Mouse (Mus musculus) heart, embryonic 14.5 days (tissue): Measurements from ENCODE around the gene Hrh2. TPM values are rescaled to one million over a fixed set of nuclear protein-coding genes. Genes with fewer than 3 reads are reported as not detected.

Experiments
- ATAC-seq: fragments of 200-750 bp; cut with Nextera tagmentation; 2 replicates; pipeline ENCODE4 v1.8.0; 2017; ENCODE audit warnings: low read depth, moderate TSS enrichment; ENCODE audit not compliant: insufficient number of reproducible peaks, insufficient read depth, low FRiP score
- H3K27ac ChIP-seq, 2 experiments: fragments of 200-500 bp in 1 of 2; fragments of 300-500 bp in 1 of 2; sonication (generic) in 1 of 2; replicated peaks in 1 of 2; 2 replicates each; pipeline ENCODE4 v1.5.1; 2012 to 2014; ENCODE audit warnings: low read depth in 2 of 2, low read length in 2 of 2, control low read depth in 1 of 2, mild to moderate bottlenecking in 1 of 2, mixed read lengths in 1 of 2; ENCODE audit not compliant: control insufficient read depth in 1 of 2, insufficient read depth in 1 of 2
- H3K27me3 ChIP-seq: fragments of 300-500 bp; sonication (generic); 2 replicates; pipeline ENCODE4 v1.6.1; 2014; ENCODE audit warnings: mild to moderate bottlenecking, low read length, control low read depth; ENCODE audit not compliant: control insufficient read depth, insufficient read depth
- H3K36me3 ChIP-seq: fragments of 300-500 bp; sonication (generic); 2 replicates; pipeline ENCODE4 v1.6.1; 2014; ENCODE audit warnings: mild to moderate bottlenecking, control low read depth, low read length, mixed read lengths; ENCODE audit not compliant: control insufficient read depth, insufficient read depth
- H3K4me1 ChIP-seq, 2 experiments: fragments of 200-500 bp in 1 of 2; fragments of 300-500 bp in 1 of 2; sonication (generic) in 1 of 2; 2 replicates each; pipeline ENCODE4 v1.6.1; 2012 to 2014; ENCODE audit warnings: low read length in 2 of 2, control low read depth in 1 of 2, mixed read lengths in 1 of 2; ENCODE audit not compliant: control insufficient read depth in 2 of 2, insufficient read depth in 2 of 2
- H3K4me2 ChIP-seq: fragments of 300-500 bp; sonication (generic); 2 replicates; pipeline ENCODE4 v1.6.1; 2014; ENCODE audit warnings: mild to moderate bottlenecking, low read length
- H3K4me3 ChIP-seq, 2 experiments: fragments of 200-500 bp in 1 of 2; fragments of 300-500 bp in 1 of 2; sonication (generic) in 1 of 2; 2 replicates each; pipeline ENCODE4 v1.5.1; 2012 to 2014; ENCODE audit warnings: low read length in 2 of 2, mild to moderate bottlenecking in 2 of 2, control low read depth in 1 of 2, low read depth in 1 of 2, moderate library complexity in 1 of 2; ENCODE audit not compliant: control insufficient read depth in 1 of 2, insufficient read depth in 1 of 2
- H3K9ac ChIP-seq: fragments of 300-500 bp; sonication (generic); 2 replicates; pipeline ENCODE4 v1.6.1; 2014; ENCODE audit warnings: mild to moderate bottlenecking, low read length
- H3K9me3 ChIP-seq: fragments of 300-500 bp; sonication (generic); 2 replicates; pipeline ENCODE4 v1.6.1; 2016; ENCODE audit warnings: low read length, control low read depth; ENCODE audit not compliant: control insufficient read depth
- WGBS: fragments of 180-500 bp; shearing (Covaris S2); extraction: QIAGEN DNeasy Blood & Tissue Kit; methylation state at CpG from one replicate; pipeline ENCODE4 v1.1.7; 2014; 5-methylcytosine and 5-hydroxymethylcytosine counted together
- polyA plus RNA-seq: library from polyadenylated mRNA; unstranded; fragments of >200 nt; fragmentation: Nextera tagmentation; extraction: Ambion mirVana; gene quantifications from 2 replicates; pipeline ENCODE4 v1.2.1, GENCODE M21; 2014

The Hrh2 gene
- polyA plus RNA-seq, 1 experiment from 2014 or later = 0.07 TPM

DNA sequence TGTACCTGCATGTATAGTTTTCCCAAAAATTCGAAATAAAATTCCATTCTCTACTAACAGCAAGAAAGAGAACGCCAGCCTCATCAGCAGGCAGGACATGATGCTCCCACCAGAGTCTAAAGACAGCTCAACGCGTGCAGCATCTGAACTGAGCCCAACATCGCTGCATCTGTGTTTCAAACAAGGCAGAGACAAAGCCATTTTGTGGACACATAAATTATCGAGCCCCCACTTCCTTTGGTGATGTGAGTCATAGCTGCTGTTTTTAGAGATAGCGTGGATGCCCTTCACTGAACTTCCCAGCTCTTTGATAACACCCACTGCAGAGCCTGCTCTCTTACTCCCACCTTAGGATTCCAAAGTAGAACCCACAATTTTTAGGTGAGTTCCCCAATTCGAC lies 16.5 kb upstream of the Hrh2 start:
- no peak overlapping the region for H3K9ac ChIP-seq

DNA sequence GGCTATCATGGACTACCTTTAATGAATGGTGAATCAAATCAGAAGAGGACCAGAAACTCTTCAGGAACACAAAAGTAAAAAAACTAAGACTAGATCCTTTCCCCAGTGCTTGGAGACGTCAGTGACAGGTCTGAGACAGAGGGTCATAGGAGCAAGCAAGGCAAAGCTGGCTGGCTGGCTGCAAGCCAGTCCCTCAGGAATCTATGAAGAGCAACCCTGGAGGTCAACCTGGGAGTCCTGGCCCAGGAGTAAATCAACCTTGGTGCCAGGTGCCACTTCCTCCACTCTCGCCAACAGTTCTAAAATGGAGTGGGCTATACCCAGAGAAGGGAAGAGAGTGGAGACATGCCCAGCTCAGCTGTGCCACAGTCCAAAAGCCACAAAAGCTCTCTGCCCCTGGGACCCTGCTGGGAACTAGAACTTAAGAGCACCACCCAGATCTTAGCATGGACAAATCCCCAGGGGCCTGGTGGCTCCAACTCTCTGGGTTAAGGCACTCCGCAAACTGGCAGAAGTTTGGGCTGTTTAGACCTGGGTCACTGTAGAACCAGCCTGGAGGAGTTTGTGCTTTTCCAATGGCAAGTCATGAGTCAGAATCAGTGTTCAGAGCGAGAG lies 15.4 kb upstream of the Hrh2 start:
- Histone ChIP-seq H3K27ac (no peak overlapping the region), H3K36me3 (no peaks in the 10 kb centered on the region), H3K4me1 (peaks cover 4 to 7% of the 10 kb centered on the region in 2 experiments; a peak in 3 of 4 replicates), H3K27me3 (no peaks in the 10 kb centered on the region), H3K9me3 (peaks cover 6% of the 10 kb centered on the region; the same call in 1 of the 2 replicates), H3K4me3 (no peak overlapping the region), H3K9ac (no peak overlapping the region), H3K4me2 (no peak overlapping the region)
- no peak for ATAC-seq
- 66% methylated on average over 4 of the region's 4 CpGs for WGBS

More for the DNA sequence above, 16.5 kb upstream of the Hrh2 start:
- Histone ChIP-seq H3K36me3 (no peaks in the 10 kb centered on the region), H3K4me3 (no peak overlapping the region), H3K9me3 (peaks cover 6% of the 10 kb centered on the region; the same call in 1 of the 2 replicates), H3K27me3 (no peaks in the 10 kb centered on the region), H3K27ac (no peak overlapping the region), H3K4me1 (peaks cover 4 to 7% of the 10 kb centered on the region in 2 experiments; a peak in 3 of 4 replicates), H3K4me2 (no peak overlapping the region)
- 58% methylated on average over 8 of the region's 8 CpGs for WGBS
- no peak for ATAC-seq

DNA sequence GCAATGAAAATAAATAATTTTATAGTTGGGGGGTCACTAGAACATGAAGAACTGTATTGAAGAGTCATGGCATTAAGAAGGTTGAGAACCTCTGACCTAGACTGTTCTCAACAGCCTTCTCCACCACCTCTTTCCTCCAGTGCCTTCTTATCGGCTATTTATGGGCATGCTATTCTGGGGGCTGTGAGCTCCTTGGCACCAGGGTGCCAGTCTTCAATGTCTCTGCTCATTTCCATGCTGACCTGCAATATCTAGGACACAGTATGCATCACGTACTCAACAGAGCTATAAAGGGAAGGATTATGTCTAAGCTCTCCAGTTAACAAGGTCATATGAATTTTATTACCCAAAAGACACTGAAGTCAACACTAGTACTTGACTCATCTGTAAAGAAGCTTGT lies 14.6 kb upstream of the Hrh2 start:
- Histone ChIP-seq H3K4me3 (no peak overlapping the region), H3K4me1 (peaks cover 4 to 7% of the 10 kb centered on the region in 2 experiments; a peak in 3 of 4 replicates), H3K9me3 (peaks cover 6% of the 10 kb centered on the region; the same call in 1 of the 2 replicates), H3K4me2 (no peak overlapping the region), H3K9ac (no peak overlapping the region), H3K27ac (no peak overlapping the region), H3K36me3 (no peaks in the 10 kb centered on the region), H3K27me3 (no peaks in the 10 kb centered on the region)
- no peak for ATAC-seq
- WGBS = 66% methylated on average over 2 of the region's 2 CpGs

DNA sequence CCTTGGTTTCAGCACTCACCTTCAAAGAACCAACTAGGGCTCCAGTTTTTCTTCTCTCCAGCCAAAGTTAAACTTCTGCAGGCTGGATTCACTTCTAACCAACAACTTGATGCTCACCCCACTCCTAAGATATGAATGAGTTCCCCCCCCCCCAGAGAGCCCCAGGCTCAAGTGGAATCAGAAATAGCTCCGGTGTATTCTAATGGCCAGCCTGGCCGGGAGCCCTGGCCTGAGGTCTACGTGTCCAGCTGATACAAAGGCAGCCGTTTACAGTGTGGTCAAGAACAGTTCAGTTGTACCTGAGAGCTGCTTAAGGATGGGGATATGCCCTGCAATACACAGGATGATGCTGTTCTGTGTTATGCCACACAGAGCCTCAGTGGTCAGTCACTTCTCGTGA lies 13.3 kb upstream of the Hrh2 start:
- 34% methylated on average over 5 of the region's 5 CpGs for WGBS
- no peak for ATAC-seq
- no peak overlapping the region for H3K4me3 ChIP-seq
- no peak overlapping the region for H3K9ac ChIP-seq
- H3K4me2 ChIP-seq = no peak overlapping the region
- peaks cover 4 to 7% of the 10 kb centered on the region in 2 experiments; a peak in 3 of 4 replicates for H3K4me1 ChIP-seq
- H3K36me3 ChIP-seq = no peaks in the 10 kb centered on the region
- H3K9me3 ChIP-seq = peaks cover 6% of the 10 kb centered on the region; the same call in 1 of the 2 replicates
- H3K27me3 ChIP-seq = no peaks in the 10 kb centered on the region
- no peak overlapping the region for H3K27ac ChIP-seq

DNA sequence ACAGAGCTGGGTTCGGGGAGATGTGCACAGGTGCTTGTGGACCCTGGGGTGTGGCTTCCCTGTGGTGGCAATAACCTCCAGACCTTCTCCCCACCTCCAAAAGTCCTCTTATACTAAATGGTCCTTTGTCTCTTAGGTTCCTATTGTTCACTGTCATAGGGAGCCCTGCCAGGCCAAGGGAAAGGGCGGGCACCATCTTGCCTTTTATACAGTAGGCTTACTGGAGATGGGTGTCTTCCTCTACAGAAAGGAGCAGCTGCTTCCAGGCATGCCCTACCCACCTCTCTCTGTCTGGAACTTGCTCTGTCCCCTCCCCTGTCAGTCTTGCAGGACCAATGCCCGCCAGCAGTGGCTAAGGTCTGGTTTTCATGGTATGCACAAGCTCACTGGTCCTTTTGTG lies 12.0 kb upstream of the Hrh2 start:
- peaks cover under 1% of the 10 kb centered on the region; the same call in 1 of the 2 replicates for H3K9me3 ChIP-seq
- ATAC-seq = no peak
- no peak overlapping the region for H3K27ac ChIP-seq
- H3K27me3 ChIP-seq = no peaks in the 10 kb centered on the region
- H3K4me1 ChIP-seq = peaks cover 4 to 7% of the 10 kb centered on the region in 2 experiments; a peak in 3 of 4 replicates
- no peak overlapping the region for H3K4me3 ChIP-seq
- H3K36me3 ChIP-seq = no peaks in the 10 kb centered on the region
- H3K9ac ChIP-seq = no peak overlapping the region
- no peak overlapping the region for H3K4me2 ChIP-seq
- WGBS = 76% methylated on average over 3 of the region's 3 CpGs

DNA sequence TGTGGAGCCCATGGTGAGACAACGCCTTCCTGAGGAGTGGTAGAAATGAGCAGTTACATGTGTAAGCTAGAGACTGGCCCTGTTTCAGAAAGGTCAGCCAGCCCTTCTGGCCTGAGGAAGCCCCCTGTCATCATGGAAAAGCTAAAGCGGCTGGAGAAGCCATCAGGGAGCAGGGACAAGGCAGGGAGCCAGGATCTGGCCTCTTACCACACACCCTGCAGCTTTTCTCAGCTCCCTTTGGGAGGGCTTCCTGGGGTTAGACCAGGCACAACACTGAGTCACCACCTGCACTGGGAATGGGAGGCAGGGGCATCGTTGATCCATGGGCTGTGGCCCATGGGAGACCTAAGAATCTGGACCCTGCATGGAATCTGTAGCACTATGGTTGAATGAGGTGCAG lies 11.5 kb upstream of the Hrh2 start:
- Histone ChIP-seq H3K9me3 (peaks cover 5% of the 10 kb centered on the region; the same call in 1 of the 2 replicates), H3K27ac (no peak overlapping the region), H3K4me3 (no peak overlapping the region), H3K9ac (no peak overlapping the region), H3K4me2 (no peak overlapping the region), H3K4me1 (peaks cover 4 to 7% of the 10 kb centered on the region in 2 experiments; a peak in 3 of 4 replicates), H3K36me3 (no peaks in the 10 kb centered on the region), H3K27me3 (no peaks in the 10 kb centered on the region)
- WGBS = 43% methylated on average over 3 of the region's 3 CpGs
- no peak for ATAC-seq

DNA sequence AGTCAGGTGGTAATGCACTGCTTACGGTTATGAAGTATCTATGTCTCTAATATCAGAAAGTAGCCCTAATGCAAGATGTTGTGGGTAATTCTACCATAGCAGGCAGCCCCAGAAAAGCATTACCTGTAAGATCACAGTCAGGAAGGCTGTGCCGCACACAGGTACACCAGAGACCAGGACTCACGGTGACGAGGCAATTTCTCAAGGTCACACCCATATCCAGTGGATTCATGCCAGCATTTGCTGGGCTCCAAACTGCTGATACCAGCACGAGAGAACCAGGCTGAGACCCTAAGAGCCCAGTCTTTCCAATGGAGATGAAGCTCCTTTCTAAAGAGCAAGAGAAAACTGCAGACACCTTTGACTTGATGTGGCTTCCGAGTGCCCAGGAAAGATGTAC lies 10.6 kb upstream of the Hrh2 start:
- 79% methylated on average over 6 of the region's 6 CpGs for WGBS

More for the DNA sequence above, 10.6 kb upstream of the Hrh2 start:
- no peaks in the 10 kb centered on the region for H3K27me3 ChIP-seq
- H3K9me3 ChIP-seq = peaks cover 5% of the 10 kb centered on the region; the same call in 1 of the 2 replicates
- ATAC-seq = no peak
- no peaks in the 10 kb centered on the region for H3K36me3 ChIP-seq
- H3K27ac ChIP-seq = no peak overlapping the region
- H3K4me1 ChIP-seq = peaks cover 4 to 7% of the 10 kb centered on the region in 2 experiments; a peak in 3 of 4 replicates
- H3K4me2 ChIP-seq = no peak overlapping the region
- H3K9ac ChIP-seq = no peak overlapping the region
- H3K4me3 ChIP-seq = no peak overlapping the region
